Mouse (Mus musculus): ENCODE measurements around the gene Swi5.
"Not testable (repeated sequence)": the region's sequence is repeated elsewhere in the genome, so short reads cannot be mapped to it uniquely, and the experiment has no call there.

The Swi5 gene

GRCm38 (mm10) chr2:32311443-32312317 is 23.8 kb upstream of the Swi5 start:
- no peak for DNase-seq (ENCODE audit: low read depth, low spot score)

- no peak for DNase-seq (ENCODE audit: low read depth, low spot score)
Measured at GRCm38 (mm10) chr2:32310096-32310845, 22.4 kb upstream of the Swi5 start.

- no peak for DNase-seq (ENCODE audit: low read depth, low spot score)
Measured at GRCm38 (mm10) chr2:32308870-32309568, 21.1 kb upstream of the Swi5 start.

- no peak for DNase-seq (ENCODE audit: low read depth, low spot score)
Measured at GRCm38 (mm10) chr2:32307941-32308760, 20.3 kb upstream of the Swi5 start.

GRCm38 (mm10) chr2:32307247-32307798 is 19.4 kb upstream of the Swi5 start:
- DNase-seq (ENCODE audit: low read depth, low spot score): no peak

GRCm38 (mm10) chr2:32306176-32306575 is 18.3 kb upstream of the Swi5 start:
- no peak for DNase-seq (ENCODE audit: low read depth, low spot score)

- no peak for DNase-seq (ENCODE audit: low read depth, low spot score)
Measured at GRCm38 (mm10) chr2:32305668-32306067, 17.8 kb upstream of the Swi5 start.

GRCm38 (mm10) chr2:32304145-32304832 is 16.4 kb upstream of the Swi5 start:
- no peak for DNase-seq (ENCODE audit: low read depth, low spot score)

- no peak for DNase-seq (ENCODE audit: low read depth, low spot score)
Measured at GRCm38 (mm10) chr2:32302952-32303351, 15.1 kb upstream of the Swi5 start.

- DNase-seq (ENCODE audit: low read depth, low spot score): no peak
Measured at GRCm38 (mm10) chr2:32299469-32299868, 11.6 kb upstream of the Swi5 start.

- DNase-seq (ENCODE audit: low read depth, low spot score): not testable (repeated sequence)
Measured at GRCm38 (mm10) chr2:32295842-32296241, 8.0 kb upstream of the Swi5 start.

GRCm38 (mm10) chr2:32295285-32295684 is 7.4 kb upstream of the Swi5 start:
- no peak for DNase-seq (ENCODE audit: low read depth, low spot score)

- no peak for DNase-seq (ENCODE audit: low read depth, low spot score)
Measured at GRCm38 (mm10) chr2:32294348-32294747, 6.5 kb upstream of the Swi5 start.

GRCm38 (mm10) chr2:32289578-32289977 is 1.7 kb upstream of the Swi5 start:
- DNase-seq (ENCODE audit: low read depth, low spot score): no peak

GRCm38 (mm10) chr2:32288371-32288931 is 576 bp upstream of the Swi5 start:
- no peak for DNase-seq (ENCODE audit: low read depth, low spot score)

- no peak for DNase-seq (ENCODE audit: low read depth, low spot score)
Measured at GRCm38 (mm10) chr2:32287334-32287840, 488 bp downstream of the Swi5 start, which contains the start of gene Golga2. TSS of gene Golga2 (plus strand) at chr2:32287384.

GRCm38 (mm10) chr2:32283986-32284385 is 3.9 kb downstream of the Swi5 start:
- no peak for DNase-seq (ENCODE audit: low read depth, low spot score)

- DNase-seq (ENCODE audit: low read depth, low spot score): no peak
Measured at GRCm38 (mm10) chr2:32282727-32283126, 5.1 kb downstream of the Swi5 start.

GRCm38 (mm10) chr2:32282289-32282688 is 5.6 kb downstream of the Swi5 start:
- DNase-seq (ENCODE audit: low read depth, low spot score): no peak

- no peak for DNase-seq (ENCODE audit: low read depth, low spot score)
Measured at GRCm38 (mm10) chr2:32275823-32276222, 12.1 kb downstream of the Swi5 start.

Data from telencephalon, adult 2 months (tissue).